Mouse (Mus musculus) thymus, adult 2 months (tissue): ENCODE measurements around the gene BC005624. TPM values are rescaled to one million over a fixed set of nuclear protein-coding genes. Genes with fewer than 3 reads are reported as not detected.

Source experiments
- DNase-seq: peaks from one replicate; pipeline ENCODE4 v3.0.0; 2021
- H3K27ac ChIP-seq: fragments of 200-500 bp; 2 replicates; pipeline ENCODE4 v1.5.1; 2012; ENCODE audit warnings: low read length, control low read depth; ENCODE audit not compliant: control insufficient read depth, insufficient read depth
- H3K27me3 ChIP-seq: fragments of 200-500 bp; 2 replicates; pipeline ENCODE4 v1.6.1; 2012; ENCODE audit warnings: mild to moderate bottlenecking, low read length, moderate library complexity, mixed read lengths; ENCODE audit not compliant: control insufficient read depth, insufficient read depth
- H3K36me3 ChIP-seq: fragments of 200-500 bp; 2 replicates; pipeline ENCODE4 v1.6.1; 2012; ENCODE audit warnings: mild to moderate bottlenecking, low read length, moderate library complexity; ENCODE audit not compliant: control insufficient read depth, insufficient read depth
- H3K4me1 ChIP-seq: fragments of 200-500 bp; replicated peaks from 2 replicates; pipeline ENCODE4 v1.6.1; 2012; ENCODE audit warnings: low read length; ENCODE audit not compliant: control insufficient read depth, insufficient read depth
- H3K4me3 ChIP-seq: fragments of 200-500 bp; 2 replicates; pipeline ENCODE4 v1.5.1; 2012; ENCODE audit warnings: mild to moderate bottlenecking, low read length, control low read depth, moderate library complexity; ENCODE audit not compliant: control insufficient read depth, insufficient read depth
- CTCF ChIP-seq: fragments of 200-500 bp; IDR thresholded peaks from 2 replicates; pipeline ENCODE4 v1.5.1; 2012; ENCODE audit warnings: mild to moderate bottlenecking, control low read depth, low read length, moderate library complexity, borderline replicate concordance; ENCODE audit not compliant: control insufficient read depth, poor library complexity, insufficient read depth; ENCODE audit errors: extremely low read depth
- POLR2A ChIP-seq: fragments of 200-500 bp; IDR thresholded peaks from 2 replicates; pipeline ENCODE4 v1.6.1; 2012; ENCODE audit warnings: mild to moderate bottlenecking, low read length, control low read depth, moderate library complexity; ENCODE audit not compliant: control insufficient read depth, poor library complexity, insufficient read depth; ENCODE audit errors: extremely low read depth
- WGBS: fragments of 180-500 bp; shearing (Covaris S2); methylation state at CpG from one replicate; pipeline ENCODE4 v1.1.7; 2018; 5-methylcytosine and 5-hydroxymethylcytosine counted together
- polyA plus RNA-seq: library from polyadenylated mRNA; depleted of rRNA; stranded (reverse); fragments of >200 nt; gene quantifications from 2 replicates; pipeline ENCODE4 v1.2.3, GENCODE M21; 2012

BC005624 gene
- polyA plus RNA-seq, 1 experiment: 37.9 TPM

GRCm38 (mm10) chr2:30983024-30983423 is 1.0 kb upstream of the BC005624 start:
- no peak overlapping the region for H3K4me3 ChIP-seq
- DNase-seq: peak; percentile 14
- WGBS: 36% methylated on average over 7 of the region's 7 CpGs
- H3K27me3 ChIP-seq: no peaks in the 10 kb centered on the region
- H3K36me3 ChIP-seq: no peaks in the 10 kb centered on the region
- H3K27ac ChIP-seq: no peak overlapping the region
- TF ChIP-seq CTCF (no peak), POLR2A (no peak)
- H3K4me1 ChIP-seq: peaks cover 18% of the 10 kb centered on the region

- WGBS: 4% methylated on average over 59 of the region's 59 CpGs
- Histone ChIP-seq H3K27ac (no peak within 1 kb of the TSS), H3K27me3 (no peaks in the 10 kb centered on the region), H3K4me1 (peaks cover 15% of the 10 kb centered on the region), H3K4me3 (peak within 1 kb of the TSS; percentile 95), H3K36me3 (peaks cover 18% of the 10 kb centered on the region)
- no peak for TF ChIP-seq CTCF
- peak; percentile 60; the same call in 1 of the 2 replicates for TF ChIP-seq POLR2A
- peak; percentile 87 for DNase-seq
These were observed 14.4 kb downstream of the BC005624 start, which contains the start of gene Tor1a for GRCm38 (mm10) chr2:30967352-30968327. Gene Tor1a (minus strand): TSS chr2:30967933.

- Histone ChIP-seq H3K4me1 (peaks cover 15% of the 10 kb centered on the region), H3K27me3 (no peaks in the 10 kb centered on the region), H3K4me3 (peak overlapping the region; percentile 95), H3K27ac (no peak overlapping the region), H3K36me3 (peaks cover 14% of the 10 kb centered on the region)
- peak; percentile 8 for DNase-seq
- TF ChIP-seq POLR2A: no peak
- TF ChIP-seq CTCF: no peak
- WGBS: under 1% methylated on average over 16 of the region's 16 CpGs
These were observed 15.2 kb downstream of the BC005624 start for GRCm38 (mm10) chr2:30966826-30967225.

- no peak for DNase-seq
- Histone ChIP-seq H3K27me3 (no peaks in the 10 kb centered on the region), H3K27ac (no peak overlapping the region), H3K36me3 (peaks cover 20% of the 10 kb centered on the region), H3K4me3 (no peak overlapping the region), H3K4me1 (peaks cover 15% of the 10 kb centered on the region)
- 95% methylated on average over 8 of the region's 8 CpGs for WGBS
- TF ChIP-seq CTCF (no peak), POLR2A (no peak)
These were observed 16.4 kb downstream of the BC005624 start for GRCm38 (mm10) chr2:30965627-30966026.

DNA sequence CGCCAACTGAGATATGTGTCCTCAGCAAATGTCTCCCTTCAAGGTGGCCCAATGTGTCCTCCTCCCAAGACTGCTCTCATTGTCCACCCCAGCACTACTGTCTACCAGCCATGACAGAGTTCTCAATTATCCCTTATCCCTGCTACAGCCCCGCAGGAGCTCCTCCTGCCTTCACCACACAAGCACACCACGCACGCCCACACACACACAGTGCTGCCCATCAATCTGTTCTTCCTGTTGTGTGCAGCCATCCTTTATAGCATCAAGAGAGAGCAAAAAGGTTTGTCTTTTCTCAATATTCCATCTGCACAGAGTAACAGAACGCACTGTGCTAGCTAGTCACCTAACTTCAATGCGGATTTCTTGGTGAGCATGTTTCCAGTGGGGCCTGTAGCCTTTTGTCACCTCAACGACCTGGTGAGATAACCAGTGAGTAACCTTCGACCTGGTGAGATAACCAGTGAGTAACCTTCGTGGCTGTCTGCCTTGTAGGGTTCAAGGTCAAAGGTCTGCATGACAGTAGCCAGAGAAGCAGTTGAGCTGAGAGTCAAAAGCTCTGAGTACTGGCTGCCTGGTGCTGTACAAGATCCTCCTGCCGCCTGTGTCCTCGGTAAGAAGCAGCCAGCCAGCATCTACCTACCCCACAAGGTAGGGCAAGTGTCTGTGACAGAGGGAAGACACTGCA is 19.3 kb downstream of the BC005624 start:
- Histone ChIP-seq H3K36me3 (peaks cover 48% of the 10 kb centered on the region), H3K4me1 (peaks cover 15% of the 10 kb centered on the region), H3K27ac (no peak overlapping the region), H3K4me3 (no peak overlapping the region), H3K27me3 (no peaks in the 10 kb centered on the region)
- no peak for DNase-seq
- WGBS: 87% methylated on average over 11 of the region's 11 CpGs
- TF ChIP-seq POLR2A (no peak), CTCF (no peak)

DNA sequence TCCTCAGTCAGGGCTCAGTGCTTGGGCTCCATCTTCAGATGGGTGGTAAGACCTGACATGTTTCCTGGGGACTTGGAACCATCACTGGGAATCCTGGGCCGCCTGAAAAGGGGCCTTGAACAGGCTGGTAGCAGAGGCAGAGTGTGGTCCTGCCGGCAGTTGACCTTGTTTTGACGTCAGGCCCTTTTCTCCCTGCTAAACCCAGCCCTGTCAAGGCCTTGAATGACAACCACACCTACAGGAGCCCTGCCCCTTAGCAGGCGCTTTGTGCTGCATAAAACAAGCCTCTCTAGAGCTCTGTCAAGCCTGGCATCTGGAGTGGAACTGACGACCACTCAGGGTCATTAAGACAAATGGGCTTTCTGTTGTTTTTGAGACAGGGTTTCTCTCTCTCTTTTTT is 22.1 kb downstream of the BC005624 start:
- peaks cover 59% of the 10 kb centered on the region for H3K36me3 ChIP-seq
- DNase-seq: no peak
- H3K4me1 ChIP-seq: peaks cover 3% of the 10 kb centered on the region
- no peak overlapping the region for H3K27ac ChIP-seq
- H3K4me3 ChIP-seq: no peak overlapping the region
- H3K27me3 ChIP-seq: no peaks in the 10 kb centered on the region
- WGBS: 92% methylated on average over 5 of the region's 5 CpGs
- TF ChIP-seq POLR2A: no peak
- no peak for TF ChIP-seq CTCF
